Mouse (Mus musculus): ENCODE measurements around the gene Txndc11. TPM values are rescaled to one million over a fixed set of nuclear protein-coding genes. Genes with fewer than 3 reads are reported as not detected.

Txndc11 gene
- 31.6 and 33.9 TPM in 2 replicates for polyA plus RNA-seq (2015; fragmentation: Nextera tagmentation; extraction: Ambion mirVana)

DNA sequence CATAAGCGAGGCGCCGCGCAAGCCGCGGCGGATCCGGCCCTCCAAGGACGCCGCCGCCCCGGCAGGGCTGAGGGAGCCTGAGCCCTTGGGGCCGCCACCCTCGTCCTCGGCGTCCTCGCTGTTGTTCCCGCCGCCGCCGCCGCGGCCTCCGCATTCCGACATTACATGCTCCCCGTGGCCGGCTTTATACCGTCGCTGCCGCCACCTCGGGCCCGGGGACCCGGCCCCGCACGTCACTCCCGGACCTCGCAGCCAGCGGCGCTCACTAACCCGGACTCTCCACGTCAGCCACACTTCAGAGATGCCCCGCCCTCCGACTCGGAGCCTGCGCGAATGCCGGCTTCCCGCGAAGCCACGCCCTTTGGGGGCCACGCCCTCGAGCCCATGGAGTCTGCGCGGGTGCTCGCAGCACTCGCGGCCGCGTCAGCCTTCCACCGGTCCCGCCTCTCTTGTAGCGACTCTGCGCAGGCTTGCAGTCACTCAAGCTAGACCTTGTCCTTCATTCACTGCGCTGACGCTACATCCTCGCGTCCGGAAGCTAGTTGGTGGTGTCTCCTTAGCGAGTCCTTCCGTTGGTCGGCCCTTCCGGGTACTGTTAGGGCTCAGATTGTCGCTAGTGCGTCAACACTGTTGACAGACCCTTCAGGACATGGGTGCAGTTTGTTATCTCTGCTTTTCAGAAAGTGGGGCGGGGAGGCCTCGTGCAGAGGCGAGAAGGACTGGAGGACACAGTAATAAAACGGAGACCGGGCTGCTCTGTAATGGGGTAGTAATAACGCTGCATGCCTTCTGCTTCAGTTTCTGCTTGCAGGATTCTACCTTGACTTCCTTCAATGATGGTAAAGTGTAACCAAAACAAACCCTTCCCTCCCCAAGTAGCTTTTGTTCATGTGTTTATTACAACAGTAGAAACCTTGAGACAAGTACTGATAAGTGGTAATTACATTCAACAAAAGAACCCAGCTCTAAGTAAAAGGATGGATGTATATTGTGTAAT is at the start of gene Txndc11:
Gene Txndc11 (minus strand): TSS at position 303 of the 997 bp plus-strand sequence.
- Histone ChIP-seq H3K27ac (ENCODE audit: low read length) (peak within 1 kb of the TSS; percentile 95), H3K4me1 (ENCODE audit: control insufficient read depth, insufficient read depth, low read length) (peaks cover 14% of the 10 kb centered on the region), H3K9me3 (ENCODE audit: control insufficient read depth, low read length) (no peaks in the 10 kb centered on the region), H3K9ac (ENCODE audit: low read depth, low read length) (peak within 1 kb of the TSS; percentile 99), H3K4me2 (ENCODE audit: low read depth, low read length) (peak within 1 kb of the TSS; percentile 78), H3K27me3 (replicated peaks; ENCODE audit: control insufficient read depth, insufficient read depth, low read length) (no peaks in the 10 kb centered on the region), H3K36me3 (ENCODE audit: control insufficient read depth, insufficient read depth, low read length) (peaks cover 16% of the 10 kb centered on the region), H3K4me3 (ENCODE audit: low read length) (peak within 1 kb of the TSS; percentile 98)
- under 1% methylated on average over 80 of the region's 80 CpGs for WGBS
- peak; percentile 100 for ATAC-seq

DNA sequence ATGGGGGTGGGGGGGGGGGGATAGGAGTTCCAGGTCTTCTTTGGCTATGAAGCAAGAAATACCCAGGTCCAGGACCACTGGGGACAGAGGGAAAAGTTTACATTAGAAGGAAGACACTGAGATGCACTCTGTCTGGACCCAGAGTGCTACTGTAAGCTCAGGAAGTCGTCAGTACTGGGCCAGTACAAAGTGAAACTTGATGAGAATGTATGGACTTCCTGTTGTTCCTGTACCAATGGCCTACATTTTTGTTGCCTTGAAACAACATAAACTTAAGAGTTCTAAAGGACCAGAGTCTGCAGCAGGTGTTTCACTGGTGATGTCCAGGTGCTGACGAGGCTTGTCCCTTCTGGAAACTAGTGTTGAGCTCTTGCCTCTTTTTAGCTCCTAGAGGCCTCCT is 43.0 kb upstream of the Txndc11 start:
- H3K27me3 ChIP-seq (replicated peaks; ENCODE audit: control insufficient read depth, insufficient read depth, low read length) = no peaks in the 10 kb centered on the region
- H3K4me3 ChIP-seq (ENCODE audit: low read length) = no peak overlapping the region
- no peaks in the 10 kb centered on the region for H3K36me3 ChIP-seq (ENCODE audit: control insufficient read depth, insufficient read depth, low read length)
- ATAC-seq = no peak
- no peak overlapping the region for H3K4me2 ChIP-seq (ENCODE audit: low read depth, low read length)
- H3K9ac ChIP-seq (ENCODE audit: low read depth, low read length) = no peak overlapping the region
- WGBS = 71% methylated on average over 2 of the region's 2 CpGs
- no peak overlapping the region for H3K27ac ChIP-seq (ENCODE audit: low read length)
- H3K9me3 ChIP-seq (ENCODE audit: control insufficient read depth, low read length) = no peaks in the 10 kb centered on the region
- peaks cover 24% of the 10 kb centered on the region; the same call in 1 of the 2 replicates for H3K4me1 ChIP-seq (ENCODE audit: control insufficient read depth, insufficient read depth, low read length)

DNA sequence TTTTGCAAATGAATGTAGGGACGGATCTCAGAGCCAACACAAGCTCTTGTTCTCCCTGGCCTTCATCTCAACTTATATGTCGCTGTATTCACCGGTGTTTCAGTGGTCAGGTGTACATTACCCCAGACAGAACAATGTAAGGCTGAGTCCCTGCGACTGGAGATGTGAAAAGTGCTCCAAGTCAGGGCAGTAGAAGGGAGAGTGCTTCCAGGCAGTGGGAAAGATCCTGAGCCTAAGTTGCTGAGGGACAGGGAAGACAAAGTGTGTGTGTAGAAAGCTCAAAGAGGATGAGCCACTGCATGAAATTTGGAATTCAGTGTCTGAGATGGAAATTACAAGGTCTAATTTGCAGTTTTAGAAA is 42.4 kb upstream of the Txndc11 start:
- Histone ChIP-seq H3K4me1 (ENCODE audit: control insufficient read depth, insufficient read depth, low read length) (peaks cover 24% of the 10 kb centered on the region; the same call in 1 of the 2 replicates), H3K9me3 (ENCODE audit: control insufficient read depth, low read length) (no peaks in the 10 kb centered on the region), H3K36me3 (ENCODE audit: control insufficient read depth, insufficient read depth, low read length) (no peaks in the 10 kb centered on the region), H3K27ac (ENCODE audit: low read length) (peak overlapping the region; percentile 64), H3K4me2 (ENCODE audit: low read depth, low read length) (peak overlapping the region; percentile 88), H3K4me3 (ENCODE audit: low read length) (peak overlapping the region; percentile 97), H3K27me3 (replicated peaks; ENCODE audit: control insufficient read depth, insufficient read depth, low read length) (no peaks in the 10 kb centered on the region), H3K9ac (ENCODE audit: low read depth, low read length) (peak overlapping the region; percentile 95)
- WGBS = 5% methylated on average over 4 of the region's 4 CpGs
- ATAC-seq = no peak

DNA sequence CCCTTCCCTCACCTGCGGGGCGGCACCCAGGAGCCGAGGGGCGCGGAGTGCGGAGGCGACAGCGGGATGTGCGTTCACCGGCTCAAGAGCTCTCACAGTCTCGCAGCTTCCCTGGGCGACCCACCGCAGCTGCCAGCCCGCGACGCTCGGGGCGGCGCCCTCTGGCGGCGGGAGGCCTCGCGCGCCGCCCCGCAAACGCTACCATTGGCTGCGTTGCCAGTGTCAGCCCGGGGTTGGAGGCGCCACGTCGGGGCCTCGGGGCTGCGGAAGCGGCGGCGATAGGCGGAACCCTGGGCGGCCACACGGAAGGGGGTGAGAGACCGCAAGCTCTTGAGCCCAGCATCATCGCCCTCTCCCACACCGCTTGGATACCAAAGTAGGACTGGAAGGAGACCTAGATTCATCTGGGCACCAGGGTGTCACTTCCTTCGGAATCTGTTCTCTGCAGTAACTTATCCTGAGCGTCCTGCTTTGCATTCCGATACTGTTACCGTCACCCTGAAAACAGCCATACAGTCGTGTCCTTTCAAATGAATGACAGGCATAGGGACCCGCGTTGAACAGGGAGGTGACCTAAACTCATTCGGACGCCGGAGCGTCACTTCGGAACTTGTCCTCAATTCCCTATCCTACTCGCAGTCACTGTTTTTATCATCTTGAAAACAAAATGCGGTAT is 41.9 kb upstream of the Txndc11 start, which contains the start of gene Zc3h7a:
Gene Zc3h7a (minus strand): TSS at position 186 of the 676 bp plus-strand sequence.
- Histone ChIP-seq H3K36me3 (ENCODE audit: control insufficient read depth, insufficient read depth, low read length) (no peaks in the 10 kb centered on the region), H3K4me1 (ENCODE audit: control insufficient read depth, insufficient read depth, low read length) (peaks cover 24% of the 10 kb centered on the region; the same call in 1 of the 2 replicates), H3K27me3 (replicated peaks; ENCODE audit: control insufficient read depth, insufficient read depth, low read length) (no peaks in the 10 kb centered on the region), H3K4me2 (ENCODE audit: low read depth, low read length) (peak within 1 kb of the TSS; percentile 88), H3K4me3 (ENCODE audit: low read length) (peak within 1 kb of the TSS; percentile 97), H3K9ac (ENCODE audit: low read depth, low read length) (peak within 1 kb of the TSS; percentile 95), H3K9me3 (ENCODE audit: control insufficient read depth, low read length) (no peaks in the 10 kb centered on the region), H3K27ac (ENCODE audit: low read length) (peak within 1 kb of the TSS; percentile 94)
- ATAC-seq = peak; percentile 96
- under 1% methylated on average over 50 of the region's 57 CpGs for WGBS

DNA sequence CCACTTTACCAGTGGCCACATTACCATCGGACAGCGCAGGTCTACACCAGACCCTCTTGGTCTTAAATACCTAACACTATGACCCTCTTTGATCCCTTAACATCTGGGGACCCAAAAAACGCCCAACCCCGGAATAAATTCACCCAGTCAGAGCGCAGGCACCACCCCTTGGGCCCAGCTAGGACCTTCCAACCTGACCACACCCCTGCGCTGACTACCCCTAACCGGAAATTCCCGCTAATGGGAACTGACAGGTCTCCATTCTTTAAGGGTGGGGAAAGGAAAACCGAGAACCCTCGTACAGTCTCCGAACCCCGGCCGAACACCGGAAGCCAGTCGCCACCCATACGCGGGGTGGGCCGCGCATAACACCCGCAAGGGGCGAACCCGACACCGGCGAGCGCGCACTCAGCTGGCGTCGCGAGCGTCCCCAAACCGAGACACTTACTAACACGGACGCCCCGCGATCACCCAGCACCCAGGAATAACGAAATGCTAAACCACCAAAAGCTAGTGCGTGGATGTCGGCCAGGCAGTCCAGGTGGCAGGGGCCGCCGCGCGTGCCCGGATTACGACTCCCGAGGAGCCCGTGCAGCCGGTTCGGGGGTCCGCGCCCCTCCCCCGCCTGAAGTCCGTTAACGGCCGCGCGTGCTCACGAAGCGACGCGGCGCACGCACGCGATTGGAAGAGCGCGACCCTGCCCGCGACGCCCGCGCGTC is 41.2 kb upstream of the Txndc11 start:
- Histone ChIP-seq H3K27ac (ENCODE audit: low read length) (peak overlapping the region; percentile 94), H3K27me3 (replicated peaks; ENCODE audit: control insufficient read depth, insufficient read depth, low read length) (no peaks in the 10 kb centered on the region), H3K9ac (ENCODE audit: low read depth, low read length) (peak overlapping the region; percentile 95), H3K36me3 (ENCODE audit: control insufficient read depth, insufficient read depth, low read length) (no peaks in the 10 kb centered on the region), H3K4me1 (ENCODE audit: control insufficient read depth, insufficient read depth, low read length) (peaks cover 24% of the 10 kb centered on the region; the same call in 1 of the 2 replicates), H3K4me3 (ENCODE audit: low read length) (peak overlapping the region; percentile 97), H3K9me3 (ENCODE audit: control insufficient read depth, low read length) (no peaks in the 10 kb centered on the region), H3K4me2 (ENCODE audit: low read depth, low read length) (peak overlapping the region; percentile 74)
- WGBS = under 1% methylated on average over 72 of the region's 72 CpGs
- peak; percentile 79 for ATAC-seq

DNA sequence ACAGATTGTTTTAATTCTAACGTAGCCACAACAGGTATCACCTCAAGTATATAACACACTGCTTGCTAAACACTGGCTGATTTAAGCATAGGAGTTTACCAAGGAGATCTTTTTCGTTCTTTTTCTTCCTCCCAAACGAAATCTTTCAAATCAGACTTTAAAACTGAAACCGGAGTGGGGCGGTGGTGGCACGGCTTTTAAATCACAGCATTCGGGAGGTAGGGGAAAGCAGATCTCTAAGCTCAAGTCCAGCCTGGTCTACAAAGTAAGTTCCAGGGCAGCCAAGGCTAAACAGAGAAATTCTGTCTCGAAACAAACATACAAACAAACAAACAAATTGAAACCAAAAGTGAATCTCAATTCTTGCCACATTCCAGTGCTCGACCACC is 40.6 kb upstream of the Txndc11 start:
- Histone ChIP-seq H3K4me2 (ENCODE audit: low read depth, low read length) (peak overlapping the region; percentile 74), H3K9ac (ENCODE audit: low read depth, low read length) (peak overlapping the region; percentile 95), H3K36me3 (ENCODE audit: control insufficient read depth, insufficient read depth, low read length) (no peaks in the 10 kb centered on the region), H3K9me3 (ENCODE audit: control insufficient read depth, low read length) (no peaks in the 10 kb centered on the region), H3K27ac (ENCODE audit: low read length) (peak overlapping the region; percentile 94), H3K4me1 (ENCODE audit: control insufficient read depth, insufficient read depth, low read length) (peaks cover 24% of the 10 kb centered on the region; the same call in 1 of the 2 replicates), H3K4me3 (ENCODE audit: low read length) (peak overlapping the region; percentile 97), H3K27me3 (replicated peaks; ENCODE audit: control insufficient read depth, insufficient read depth, low read length) (no peaks in the 10 kb centered on the region)
- 11% methylated on average over 9 of the region's 9 CpGs for WGBS
- no peak for ATAC-seq

DNA sequence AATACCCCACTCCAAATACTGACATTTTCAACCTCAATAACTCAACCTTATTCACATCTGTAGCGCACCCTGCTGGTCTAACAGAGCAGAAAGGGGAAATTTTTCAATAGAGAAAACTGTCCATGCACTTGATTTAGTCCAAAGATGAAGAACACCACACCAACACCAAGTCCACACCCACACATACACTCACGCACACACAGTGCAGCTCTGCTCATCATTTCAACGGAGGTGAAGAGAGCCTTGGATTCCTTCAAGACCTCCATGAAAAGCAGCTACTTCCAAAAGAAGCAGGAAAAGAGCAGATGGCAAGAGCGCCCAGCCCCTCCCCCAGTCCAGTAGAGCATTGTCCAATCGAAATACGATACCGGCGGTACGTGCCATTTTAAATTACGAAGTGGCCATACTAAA is 40.2 kb upstream of the Txndc11 start:
- H3K9me3 ChIP-seq (ENCODE audit: control insufficient read depth, low read length) = no peaks in the 10 kb centered on the region
- no peaks in the 10 kb centered on the region for H3K36me3 ChIP-seq (ENCODE audit: control insufficient read depth, insufficient read depth, low read length)
- peak overlapping the region; percentile 94; the same call in 1 of the 2 replicates for H3K27ac ChIP-seq (ENCODE audit: low read length)
- peak overlapping the region; percentile 74 for H3K4me2 ChIP-seq (ENCODE audit: low read depth, low read length)
- H3K27me3 ChIP-seq (replicated peaks; ENCODE audit: control insufficient read depth, insufficient read depth, low read length) = no peaks in the 10 kb centered on the region
- H3K4me3 ChIP-seq (ENCODE audit: low read length) = peak overlapping the region; percentile 97
- ATAC-seq = no peak
- 11% methylated on average over 10 of the region's 10 CpGs for WGBS
- peak overlapping the region; percentile 95; the same call in 1 of the 2 replicates for H3K9ac ChIP-seq (ENCODE audit: low read depth, low read length)
- H3K4me1 ChIP-seq (ENCODE audit: control insufficient read depth, insufficient read depth, low read length) = peaks cover 24% of the 10 kb centered on the region; the same call in 1 of the 2 replicates

DNA sequence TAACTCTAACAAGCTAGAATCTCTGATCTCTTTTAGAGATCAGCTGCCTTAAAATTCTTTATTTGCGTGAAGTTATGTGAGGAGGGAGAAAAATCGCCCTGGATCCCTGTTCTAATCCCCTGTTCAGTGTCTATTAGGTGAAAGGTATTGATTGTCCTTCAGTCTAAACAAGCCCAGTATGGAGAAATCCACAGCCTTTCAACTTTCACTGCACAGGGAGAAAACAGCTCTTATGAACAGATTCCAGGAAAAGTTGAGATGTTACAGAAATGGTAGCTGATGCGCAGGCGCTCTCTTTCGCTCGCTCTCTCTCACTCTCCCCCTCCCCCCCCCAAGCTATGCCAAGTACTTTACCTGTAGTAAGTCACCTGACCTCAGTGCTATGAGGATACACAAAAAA is 37.2 kb upstream of the Txndc11 start:
- Histone ChIP-seq H3K27ac (ENCODE audit: low read length) (no peak overlapping the region), H3K9ac (ENCODE audit: low read depth, low read length) (no peak overlapping the region), H3K4me1 (ENCODE audit: control insufficient read depth, insufficient read depth, low read length) (peaks cover 20% of the 10 kb centered on the region; the same call in 1 of the 2 replicates), H3K36me3 (ENCODE audit: control insufficient read depth, insufficient read depth, low read length) (no peaks in the 10 kb centered on the region), H3K9me3 (ENCODE audit: control insufficient read depth, low read length) (no peaks in the 10 kb centered on the region), H3K27me3 (replicated peaks; ENCODE audit: control insufficient read depth, insufficient read depth, low read length) (no peaks in the 10 kb centered on the region), H3K4me2 (ENCODE audit: low read depth, low read length) (no peak overlapping the region), H3K4me3 (ENCODE audit: low read length) (no peak overlapping the region)
- no peak for ATAC-seq
- 78% methylated on average over 6 of the region's 6 CpGs for WGBS
